Mouse (Mus musculus) frontal cortex, postnatal 14 days (tissue): Measurements from ENCODE around the gene Ankrd34a.

ENCODE experiments used
- DNase-seq, 2 experiments: peaks; one replicate each; pipeline ENCODE4 v3.0.0; 2022; ENCODE audit warnings: low spot score in 2 of 2

Gene Ankrd34a

DNA sequence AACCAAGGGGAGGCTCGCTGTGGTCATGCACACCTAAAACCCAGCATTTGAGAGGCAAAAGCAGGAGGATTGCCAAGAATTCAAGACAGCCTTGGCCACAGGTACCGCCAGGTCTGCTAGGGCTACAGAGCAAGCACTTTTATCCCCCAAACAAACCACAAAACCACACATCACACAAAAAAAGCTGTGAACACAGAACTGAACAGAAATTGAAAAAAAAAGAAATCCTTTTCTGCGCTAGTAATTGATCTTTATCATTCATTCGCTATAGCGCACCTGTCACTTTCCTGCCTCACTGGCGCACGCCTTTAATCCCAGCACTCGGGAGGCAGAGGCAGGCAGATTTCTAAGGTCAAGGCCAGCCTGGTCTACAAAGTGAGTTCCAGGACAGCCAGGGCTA is 33.2 kb upstream of the Ankrd34a start:
- DNase-seq: no peak

DNA sequence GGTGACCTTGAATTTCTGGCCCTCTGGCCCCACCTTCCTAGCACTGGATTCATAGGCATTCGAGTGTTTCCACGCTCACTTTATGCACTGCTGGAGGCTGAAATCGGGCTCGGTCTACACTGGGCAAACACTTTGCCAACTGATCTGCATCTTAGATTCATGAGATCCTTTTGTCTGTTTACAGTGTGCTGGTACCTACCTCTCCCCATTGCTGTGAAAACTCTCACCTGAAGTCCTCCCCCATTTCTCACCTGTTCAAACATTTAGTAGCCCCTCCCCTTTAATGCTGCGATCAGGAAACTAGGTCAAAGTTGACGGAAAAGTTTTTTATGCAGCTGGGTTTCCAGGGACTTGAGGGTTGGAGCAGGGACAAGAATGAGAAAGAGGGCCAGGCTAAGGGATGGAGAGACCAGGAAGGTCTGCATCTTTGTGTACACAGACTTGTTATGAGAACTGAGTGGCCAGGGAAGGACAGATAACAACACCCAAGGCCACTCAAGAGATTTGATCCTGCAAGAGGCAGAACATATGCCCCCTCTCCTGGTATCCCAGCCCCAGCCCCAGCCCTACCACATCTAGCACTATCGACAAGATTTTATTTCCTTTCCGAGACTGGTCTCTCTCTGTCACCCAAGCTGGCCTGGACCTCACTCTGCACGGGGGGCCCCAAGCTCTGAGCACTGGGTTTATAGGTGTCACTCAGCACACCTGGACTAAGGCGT is 32.4 kb upstream of the Ankrd34a start:
- no peak for DNase-seq

DNA sequence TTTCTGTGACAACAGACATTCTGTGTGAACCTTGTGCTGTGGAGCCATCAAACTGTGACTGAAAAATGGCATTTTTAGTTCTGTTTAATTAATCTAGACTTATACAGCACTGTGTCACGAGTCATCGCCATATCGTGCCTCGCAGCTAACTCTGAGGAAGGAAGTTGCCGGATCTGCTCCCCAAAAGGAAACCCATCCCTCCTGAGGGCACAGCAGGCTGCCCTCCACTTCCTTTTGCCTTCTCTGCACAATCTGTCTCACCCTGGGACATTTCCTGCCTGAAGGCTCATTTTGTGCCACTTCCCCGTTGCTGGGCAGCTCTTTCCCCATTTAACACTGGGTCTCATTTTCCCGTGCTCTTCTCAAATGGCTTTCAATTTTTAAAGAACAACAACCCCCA is 31.8 kb upstream of the Ankrd34a start:
- DNase-seq: no peak

DNA sequence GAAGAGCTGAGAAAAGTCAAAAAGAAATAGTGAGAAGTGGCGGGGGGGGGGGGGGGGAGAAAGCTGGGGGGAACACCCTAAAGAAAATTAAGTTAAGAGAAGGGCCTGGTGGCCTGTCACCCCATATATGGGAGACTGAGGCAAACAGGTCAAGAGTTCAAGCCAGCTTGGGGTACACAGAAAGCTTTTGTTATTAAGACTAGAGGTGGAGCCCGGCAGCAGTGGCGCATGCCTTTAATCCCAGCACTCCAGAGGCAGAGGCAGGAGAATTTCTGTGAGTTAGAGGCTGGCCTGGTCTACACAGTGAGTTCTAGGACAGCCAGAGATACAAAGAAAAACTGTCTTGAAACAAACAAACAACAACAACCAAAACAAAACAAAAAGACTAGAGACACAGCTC is 31.3 kb upstream of the Ankrd34a start:
- DNase-seq: no peak

DNA sequence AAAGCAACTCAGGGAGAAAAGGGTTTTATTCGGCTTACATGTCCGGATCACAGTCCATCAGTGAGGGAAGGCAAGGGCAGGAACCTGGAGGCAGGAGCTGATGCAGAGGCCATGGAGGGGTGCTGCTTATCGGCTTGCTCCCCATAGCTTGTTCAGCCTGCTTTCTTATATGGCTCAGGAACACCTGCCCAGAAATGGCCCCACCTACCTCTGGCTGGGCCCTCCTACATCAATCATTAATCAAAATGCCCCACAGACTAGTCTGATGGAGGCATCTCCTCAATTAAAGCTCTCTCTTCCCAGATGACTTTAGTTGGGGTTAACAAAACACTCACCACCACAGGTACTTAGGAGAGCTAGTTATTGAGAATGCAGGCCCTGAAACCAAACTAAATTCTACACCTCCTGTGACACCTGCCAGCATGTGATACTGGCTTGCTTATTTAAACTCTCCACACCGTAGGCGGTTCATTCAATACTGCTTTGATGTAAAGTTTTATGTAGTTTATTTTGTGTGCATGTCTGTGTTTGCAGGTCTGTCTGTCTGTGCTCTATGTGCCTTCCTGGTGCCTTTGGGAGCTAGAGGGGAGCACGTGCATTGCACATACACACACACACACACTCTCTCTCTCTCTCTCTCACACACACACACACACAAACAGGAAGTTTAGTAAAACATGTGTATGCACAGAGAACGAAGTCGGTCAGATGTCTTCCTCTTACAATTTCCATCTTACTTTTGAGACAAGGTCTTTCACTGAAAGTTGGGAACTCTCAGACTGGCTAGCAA is 29.6 kb upstream of the Ankrd34a start:
- no peak for DNase-seq

DNA sequence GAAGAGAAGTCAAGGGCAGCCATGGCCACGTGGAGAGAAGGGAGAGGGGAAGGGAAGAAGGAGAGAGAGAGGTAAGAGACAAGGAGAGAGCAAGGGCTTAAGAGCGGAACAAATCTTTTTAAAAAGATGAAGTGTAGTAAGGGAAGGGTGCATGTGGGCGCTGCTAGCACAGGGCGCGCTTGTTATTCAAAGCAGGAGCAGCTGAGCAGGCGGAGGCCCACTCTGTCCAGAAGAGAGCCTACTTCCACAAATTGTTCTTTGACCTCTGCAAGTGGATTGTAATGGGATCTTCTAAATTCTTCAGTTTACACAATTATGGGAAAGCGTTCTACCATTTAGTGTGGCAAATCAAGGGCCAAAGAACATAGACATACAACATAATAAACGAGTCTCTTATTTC is 27.8 kb upstream of the Ankrd34a start:
- no peak for DNase-seq

DNA sequence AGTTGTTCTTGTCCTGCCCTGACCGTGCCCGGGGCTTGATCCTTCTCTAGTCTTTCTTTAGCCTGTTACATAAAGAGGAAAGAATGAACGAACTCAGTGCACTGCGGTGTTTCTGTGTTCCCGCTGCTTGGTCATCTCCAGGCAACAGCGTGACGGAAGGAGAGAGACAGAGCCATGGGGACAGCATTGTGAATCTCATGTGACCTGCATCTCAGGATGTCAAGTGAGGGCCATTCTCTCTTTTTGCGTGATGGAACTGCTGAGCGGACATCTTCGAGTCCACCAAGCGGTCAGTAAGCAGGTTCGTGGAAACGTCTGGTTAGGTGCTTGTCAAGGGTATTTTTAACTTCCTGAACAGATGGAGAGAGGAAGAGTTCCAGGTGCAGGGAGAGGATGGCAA is 26.9 kb upstream of the Ankrd34a start:
- DNase-seq: no peak

DNA sequence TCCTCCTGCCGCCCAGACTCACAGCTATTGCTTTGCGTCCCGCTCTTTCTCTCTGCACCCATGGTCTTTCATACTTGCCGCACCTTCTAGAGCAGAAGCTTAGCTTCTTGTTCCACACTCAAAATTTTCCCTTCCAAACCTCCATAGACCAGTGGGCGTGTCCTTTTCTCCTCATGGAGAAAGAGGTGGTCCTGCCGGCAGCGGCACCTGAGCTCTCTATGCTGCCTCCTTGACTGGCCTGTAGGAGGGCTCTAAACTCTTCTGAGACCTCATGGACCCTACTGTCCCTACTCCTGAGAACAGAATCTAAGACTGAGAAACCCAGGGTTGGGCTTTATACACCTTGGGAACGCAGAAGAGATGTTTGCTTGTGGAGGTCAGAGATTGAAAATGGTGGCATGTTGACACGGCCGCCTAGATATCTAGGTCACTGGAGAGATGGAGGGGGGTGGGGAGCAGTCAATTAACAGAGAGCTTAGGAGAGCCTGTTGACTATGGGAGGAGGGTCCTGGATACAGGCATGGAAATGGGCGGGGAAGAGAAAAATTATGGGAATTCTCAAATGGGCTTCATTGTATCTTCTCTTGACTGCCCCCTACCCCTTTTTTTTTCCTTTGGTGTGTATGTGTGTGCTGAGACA is 26.4 kb upstream of the Ankrd34a start:
- no peak for DNase-seq

DNA sequence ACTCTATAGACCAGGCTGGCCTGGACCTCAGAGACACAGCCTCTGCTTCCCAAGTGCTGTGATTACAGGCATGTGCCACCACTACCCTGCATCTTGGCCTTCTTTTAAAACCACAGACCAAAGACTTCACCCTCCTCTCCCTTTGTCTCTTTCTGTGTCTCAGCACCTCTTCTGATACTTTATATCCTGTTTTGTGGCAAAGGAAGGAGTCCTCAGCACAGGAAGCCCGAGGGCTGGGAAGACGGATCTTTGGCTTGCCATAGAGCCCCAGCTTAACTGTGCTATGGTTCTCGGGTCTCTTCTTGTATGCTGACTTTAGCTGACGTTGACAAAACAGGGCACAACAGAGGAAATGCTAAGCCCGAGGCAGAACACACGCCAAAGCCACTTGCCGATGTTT is 25.8 kb upstream of the Ankrd34a start:
- DNase-seq: no peak

DNA sequence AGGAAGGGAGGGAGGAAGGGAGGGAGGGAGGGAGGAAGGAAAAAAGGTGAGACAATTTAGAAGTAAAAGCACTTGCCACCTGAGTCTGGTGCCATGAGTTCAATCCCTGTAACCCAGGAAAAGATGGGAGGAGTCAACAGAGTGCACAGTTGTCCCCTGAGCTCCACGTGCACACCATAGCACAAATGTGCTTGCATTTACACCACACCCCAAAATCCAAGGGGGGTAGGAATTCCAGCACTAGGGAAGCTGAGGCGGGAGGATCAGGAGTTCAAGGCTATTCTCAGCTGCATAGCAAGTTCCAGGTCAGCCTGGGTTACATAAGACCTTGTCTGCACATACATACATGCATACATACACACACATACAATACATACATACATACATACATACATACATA is 25.1 kb upstream of the Ankrd34a start:
- DNase-seq: no peak

DNA sequence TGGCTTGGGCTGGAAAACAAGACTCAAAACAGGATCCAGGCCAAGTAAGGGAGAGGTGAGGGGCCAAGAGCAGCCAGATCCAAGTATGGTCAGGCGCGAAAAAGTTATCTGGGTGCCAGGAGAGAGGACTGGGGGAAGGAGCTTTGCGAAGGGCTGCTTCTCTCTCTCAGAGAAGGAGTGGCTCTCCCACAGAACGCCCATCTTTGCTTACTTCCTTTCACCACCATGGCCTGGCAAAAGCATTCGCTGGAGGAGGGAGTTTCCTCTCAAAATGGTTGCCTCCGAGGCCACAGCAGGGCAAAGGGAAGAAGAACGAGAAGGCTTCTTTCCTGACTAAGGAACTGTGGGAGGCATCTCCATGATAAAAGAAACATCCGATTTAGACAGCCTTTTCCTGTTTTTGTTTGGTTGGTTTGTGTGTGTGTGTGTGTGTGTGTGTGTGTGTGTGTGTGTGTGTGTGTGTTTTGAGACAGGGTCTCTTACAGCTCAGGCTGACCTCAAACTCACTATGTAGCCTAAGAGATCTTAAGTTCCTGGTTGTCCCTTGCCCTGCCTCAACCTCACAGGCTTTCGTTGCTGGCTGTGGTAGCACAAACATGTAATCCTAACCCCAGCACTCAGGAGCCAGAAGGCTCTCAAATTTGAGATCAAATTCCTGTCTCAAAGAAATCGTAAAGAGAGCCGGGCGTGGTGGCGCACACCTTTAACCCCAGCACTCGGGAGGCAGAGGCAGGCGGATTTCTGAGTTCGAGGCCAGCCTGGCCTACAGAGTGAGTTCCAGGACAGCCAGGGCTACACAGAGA is 24.3 kb upstream of the Ankrd34a start:
- DNase-seq: no peak

DNA sequence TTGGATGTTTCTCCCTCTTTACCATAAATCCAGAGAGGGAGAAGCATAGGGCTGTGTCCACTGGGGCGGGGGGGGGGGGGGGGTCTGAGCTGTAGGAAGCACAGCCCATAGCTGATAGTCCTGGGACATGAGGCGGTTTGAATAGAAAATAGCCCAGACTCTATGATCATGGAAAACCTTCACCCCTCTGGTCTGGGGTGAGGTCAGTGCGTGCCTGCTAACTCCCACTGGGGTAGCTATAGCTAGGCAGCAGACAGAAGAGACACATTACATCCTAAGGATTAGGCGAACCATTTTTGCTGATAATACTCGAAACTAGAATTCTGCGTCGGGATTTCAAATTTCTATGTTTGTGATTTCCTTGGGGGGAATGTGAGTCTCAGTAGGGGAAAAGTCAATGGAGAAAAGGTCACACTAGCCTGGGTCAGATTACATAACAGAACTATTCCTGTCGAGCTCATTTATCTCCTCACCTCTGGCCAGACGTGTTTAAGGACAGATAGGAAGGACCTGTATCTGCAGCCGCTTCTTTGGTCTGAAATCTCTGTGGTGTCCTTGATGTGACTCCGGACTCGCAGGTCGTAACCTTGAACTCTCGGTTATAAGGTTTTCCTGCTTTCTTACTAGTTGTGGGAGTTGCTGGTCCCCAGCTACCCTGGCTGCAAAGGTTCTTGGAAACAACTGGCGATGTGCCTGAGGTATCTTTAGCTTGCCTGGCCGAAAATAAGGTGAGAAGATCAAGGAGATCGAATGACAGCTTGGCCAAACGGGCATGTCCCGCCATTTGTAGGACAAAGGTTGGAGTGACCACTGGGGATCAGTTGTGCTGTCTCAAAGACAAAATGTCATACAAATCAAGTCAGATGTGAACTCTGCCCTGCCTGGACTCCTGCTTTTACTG is 22.6 kb upstream of the Ankrd34a start:
- no peak for DNase-seq

DNA sequence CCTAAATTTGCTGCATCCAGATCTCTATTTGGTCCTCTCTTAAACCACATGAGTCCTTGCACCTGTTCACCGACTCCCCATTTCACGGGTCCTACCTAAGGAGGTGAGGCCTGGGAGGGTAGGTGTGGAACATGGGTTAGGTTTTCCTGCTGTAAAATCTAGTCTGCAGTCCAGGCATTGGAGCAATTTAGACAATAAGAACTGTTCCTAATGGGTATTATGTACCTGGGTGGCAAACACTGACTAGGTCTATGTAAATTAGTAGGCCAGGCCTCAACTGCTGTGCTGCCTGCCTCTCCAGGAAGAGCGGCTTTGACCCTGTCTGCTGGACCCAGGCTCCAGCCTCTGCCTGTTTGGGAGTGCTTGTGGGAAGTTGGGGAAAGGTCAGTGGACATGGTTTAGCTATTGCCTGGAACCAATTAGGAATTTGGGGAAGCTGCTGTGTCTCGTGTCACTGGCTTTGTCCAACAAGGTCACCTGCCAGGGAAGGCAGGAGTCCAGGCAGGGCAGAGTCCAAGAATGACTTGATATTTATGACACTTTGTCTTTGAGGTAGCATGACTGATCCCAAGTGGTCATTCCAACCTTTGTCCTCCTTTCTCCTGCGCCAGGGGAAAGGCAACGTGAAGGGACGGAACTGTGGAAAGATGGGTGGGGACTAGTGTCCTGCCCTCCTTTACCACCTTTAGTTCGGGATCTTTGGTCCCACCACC is 21.0 kb upstream of the Ankrd34a start:
- DNase-seq: no peak

DNA sequence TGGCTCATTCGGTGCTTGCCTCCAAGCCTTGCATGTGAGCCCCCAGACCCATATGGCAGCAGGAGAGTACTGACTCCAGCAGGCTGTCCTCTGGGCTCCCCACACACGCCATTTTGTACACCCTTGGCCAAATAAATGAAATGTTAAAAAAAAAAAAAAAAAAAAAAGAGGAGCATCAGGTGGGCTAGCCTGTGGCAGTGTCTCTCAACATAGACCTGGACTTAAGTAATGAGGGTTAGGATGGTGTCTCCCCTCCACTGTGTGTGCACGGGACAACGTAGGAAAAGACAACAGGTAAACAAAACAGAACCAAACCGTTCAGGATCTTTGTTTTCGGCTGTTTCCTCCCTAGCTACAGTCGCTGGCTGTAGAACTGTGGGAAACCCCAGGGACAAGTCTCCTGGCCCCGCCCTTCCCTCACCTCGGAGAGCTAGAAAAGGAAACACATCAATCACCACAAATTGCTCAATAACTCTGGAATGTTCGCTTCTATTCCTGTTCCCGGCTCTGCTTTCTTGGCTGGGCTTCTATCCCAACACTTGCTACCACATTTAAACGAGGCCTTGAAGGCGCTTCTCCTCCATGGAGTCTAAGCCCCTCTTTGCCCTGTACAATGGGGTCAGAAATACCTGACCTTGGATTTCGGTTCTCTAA is 20.3 kb upstream of the Ankrd34a start:
- no peak for DNase-seq

DNA sequence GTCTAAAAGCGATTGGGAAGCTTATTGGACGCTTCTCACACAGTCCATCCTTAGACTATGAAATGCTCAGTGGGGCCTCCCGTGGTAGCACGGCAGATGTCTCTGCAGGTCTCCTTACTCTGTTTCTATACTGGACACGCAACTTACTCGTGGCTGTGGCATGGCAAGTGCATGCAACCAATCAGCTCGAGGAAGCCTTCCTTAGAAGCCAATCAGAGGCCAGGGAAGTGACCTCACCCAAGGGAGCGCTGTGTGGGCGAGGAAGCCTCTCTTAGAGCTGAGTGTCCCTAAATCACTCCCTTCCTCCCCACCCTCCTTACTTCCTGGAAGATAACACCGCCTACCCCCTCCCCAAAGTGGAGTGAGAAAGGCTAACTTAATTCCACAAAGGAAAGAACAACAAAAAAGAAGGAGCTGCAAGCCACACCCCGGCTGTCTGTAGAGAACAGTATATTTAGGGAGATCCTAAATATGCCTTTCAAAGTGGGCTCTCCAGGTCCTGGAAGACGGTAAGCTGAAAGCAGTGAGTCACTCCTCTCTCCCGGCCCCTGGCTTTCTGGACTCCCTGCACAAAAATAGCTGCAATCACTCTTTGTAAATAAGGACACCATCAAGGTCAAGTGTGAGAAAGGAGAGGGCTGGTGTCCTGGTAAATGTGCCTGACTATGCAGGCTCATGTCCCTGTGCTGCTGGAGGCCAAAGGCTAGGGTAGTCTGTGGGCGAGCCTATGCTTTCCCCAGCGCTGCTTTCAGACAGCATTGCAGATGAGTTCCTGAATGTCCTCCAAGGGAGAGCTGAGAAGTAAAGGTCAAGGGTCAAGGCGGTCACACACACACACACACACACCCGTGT is 19.5 kb upstream of the Ankrd34a start, which contains the start of gene Gm16253:
Gene Gm16253 (plus strand): TSS at position 295 of the 852 bp plus-strand sequence.
- peak; percentile 82 to 92 for DNase-seq

DNA sequence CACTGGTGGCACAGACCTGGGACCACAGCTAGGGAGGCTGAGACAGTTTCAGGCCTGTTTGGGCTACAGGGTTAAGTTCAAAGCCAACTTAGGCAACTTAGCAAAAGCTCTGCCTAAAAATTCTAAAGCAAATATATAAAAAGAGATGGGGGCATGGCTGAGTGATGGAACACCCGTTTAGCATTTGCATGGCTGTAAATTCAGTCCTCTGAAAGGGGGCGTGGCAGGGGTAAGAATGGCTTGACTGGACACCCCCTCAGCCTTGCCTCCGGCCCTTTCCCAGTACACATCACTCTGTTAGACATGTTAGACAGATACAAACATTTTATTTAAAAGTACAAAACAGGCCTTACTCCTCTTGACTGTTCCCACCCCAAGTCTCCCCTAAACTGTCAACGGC is 18.9 kb upstream of the Ankrd34a start:
- DNase-seq: no peak

DNA sequence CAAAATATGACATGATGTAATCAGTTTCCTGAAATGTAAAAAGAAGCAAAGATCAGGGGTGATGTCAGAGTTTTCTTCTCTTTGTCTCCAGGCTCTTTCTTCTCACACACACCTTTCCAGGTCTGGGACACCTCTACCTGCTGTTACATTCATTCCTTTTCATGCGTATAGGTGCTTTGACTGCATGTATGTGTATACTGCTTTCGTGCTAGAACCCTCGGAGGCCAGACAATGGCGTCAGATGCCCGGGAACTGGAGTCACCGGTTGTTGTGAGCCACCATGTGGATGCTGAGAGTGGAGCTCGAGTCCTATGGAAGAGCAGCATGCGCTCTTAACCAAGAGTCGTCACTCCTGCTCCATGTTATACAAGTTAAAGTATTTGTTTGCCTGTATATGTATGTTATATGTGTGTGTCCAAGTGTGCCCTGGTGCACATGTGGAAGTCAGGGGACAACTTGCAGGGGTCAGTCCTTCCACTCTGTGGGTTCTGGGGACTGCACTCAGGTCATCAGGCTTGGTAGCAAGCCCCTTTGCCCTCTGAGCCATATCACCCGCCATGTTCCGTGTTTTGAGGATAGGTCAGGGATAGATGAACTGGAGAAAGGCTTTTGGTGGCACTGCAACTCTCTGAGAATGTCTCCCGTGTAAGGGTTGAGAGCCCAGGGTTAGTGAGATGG is 17.7 kb upstream of the Ankrd34a start:
- no peak for DNase-seq

DNA sequence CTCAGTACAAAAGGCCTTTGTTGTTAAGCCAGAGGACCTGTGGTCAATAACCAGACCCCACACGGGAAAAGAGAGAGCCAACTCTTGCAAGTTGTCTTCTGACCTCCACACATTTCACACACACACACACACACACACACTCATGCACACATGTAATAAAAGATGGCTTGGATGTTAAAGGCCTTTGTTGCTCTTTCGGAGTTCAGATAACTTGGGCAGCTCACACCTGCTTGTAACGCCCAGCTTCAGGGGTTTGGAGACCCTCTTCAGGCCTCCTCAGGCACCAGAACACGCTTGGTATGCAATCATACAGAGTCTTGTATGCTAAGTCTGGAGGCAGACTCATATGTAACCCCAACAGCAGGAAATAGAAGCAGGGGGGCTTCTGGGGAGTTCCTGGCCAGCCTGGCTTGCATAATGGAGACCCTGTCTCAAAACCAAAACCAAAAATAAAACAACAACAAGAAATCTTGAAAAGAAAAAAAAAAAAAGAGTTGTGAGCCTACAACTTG is 17.1 kb upstream of the Ankrd34a start:
- no peak for DNase-seq
